Mouse (Mus musculus) monocyte, adult 5-6 weeks (primary cell): Measurements from ENCODE around the gene Tspyl2. TPM values are rescaled to one million over a fixed set of nuclear protein-coding genes. Genes with fewer than 3 reads are reported as not detected.
"Not testable (repeated sequence)": the region's sequence is repeated elsewhere in the genome, so short reads cannot be mapped to it uniquely, and the experiment has no call there.

Experiments
- ATAC-seq: fragments of 153-309, 156-312 bp; replicated peaks from 2 replicates; pipeline ENCODE4 v1.8.0; 2017; ENCODE audit warnings: mild to moderate bottlenecking; ENCODE audit not compliant: low TSS enrichment, insufficient number of reproducible peaks, severe bottlenecking, poor library complexity, low FRiP score
- total RNA-seq: library from RNA; stranded (forward); fragments of 200-1000, 200-491, 200-594 nt; gene quantifications from 3 replicates; pipeline ENCODE4 v1.2.3, GENCODE M21; 2017

Gene Tspyl2
- total RNA-seq, 1 experiment from 2014 or later, result 32.0 TPM

GRCm38 (mm10) chrX:152307371-152307770 is 34.9 kb downstream of the Tspyl2 start:
- no peak for ATAC-seq

DNA sequence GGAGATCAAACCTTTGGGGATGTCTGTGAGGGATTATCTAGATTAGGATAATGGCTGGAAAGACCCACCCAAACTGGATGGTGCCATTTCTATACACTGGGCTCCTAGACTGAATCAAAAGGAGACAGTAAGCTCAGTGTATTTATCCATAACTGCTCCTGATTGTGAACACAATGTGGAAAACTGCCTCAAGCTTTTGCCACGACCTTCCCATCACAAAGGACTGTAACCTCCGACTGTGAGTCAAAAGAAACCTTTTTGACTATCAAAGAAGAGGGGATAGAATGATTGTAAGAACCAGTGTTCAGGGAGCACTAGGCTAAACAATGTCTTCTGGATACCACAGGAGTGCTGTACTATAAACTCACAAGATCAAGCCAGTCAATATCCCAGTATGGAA is 36.0 kb downstream of the Tspyl2 start:
- no peak for ATAC-seq

DNA sequence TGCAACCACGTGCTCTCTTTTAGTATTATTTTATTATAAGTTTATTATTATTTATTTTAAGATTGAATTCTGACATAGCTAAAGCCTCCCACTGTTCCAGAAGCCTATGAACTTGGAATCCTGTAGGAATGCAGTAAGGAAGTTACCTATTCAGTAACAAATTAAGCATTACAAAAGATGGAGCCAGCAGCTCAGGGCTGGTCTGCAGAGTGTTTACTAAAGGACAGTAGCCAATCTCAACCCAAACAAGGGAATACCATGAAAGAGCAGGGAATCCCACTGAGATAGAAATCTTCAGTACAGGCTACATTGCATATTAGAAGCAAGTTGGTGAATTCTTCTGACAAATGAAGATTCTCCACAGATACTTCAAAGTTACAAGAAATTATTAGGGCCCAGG is 55.2 kb downstream of the Tspyl2 start:
- not testable (repeated sequence) for ATAC-seq

Other genes starting within 250 kb of the Tspyl2 start
- 1.8 to 6.0 TPM (median 3.0 TPM) in 3 replicates for gene Iqsec2, start 198.2 kb downstream of the Tspyl2 start, total RNA-seq
- gene Kdm5c, start 109.4 kb downstream of the Tspyl2 start, total RNA-seq, result 36.0 to 60.8 TPM (median 38.0 TPM) in 3 replicates
- gene Kantr, start 14.9 kb downstream of the Tspyl2 start, total RNA-seq, result 0.64 to 2.5 TPM in 2 of 3 replicates, not detected in the other
- gene Gpr173, start 26.3 kb upstream of the Tspyl2 start, total RNA-seq, result not detected in 3 replicates
- gene Cldn34a, start 220.9 kb upstream of the Tspyl2 start, total RNA-seq, result not detected in 3 replicates